Mouse (Mus musculus) hindbrain, embryonic 10.5 days (tissue): ENCODE data around the gene Sbk2. TPM values are rescaled to one million over a fixed set of nuclear protein-coding genes. Genes with fewer than 3 reads are reported as not detected.
A peak's percentile ranks its signal among the peaks of the same experiment; 100 is the strongest.
"Not testable (repeated sequence)": the region's sequence is repeated elsewhere in the genome, so short reads cannot be mapped to it uniquely, and the experiment has no call there.

Experiments
- DNase-seq: peaks from one replicate; pipeline ENCODE4 v3.0.0-alpha.2; 2017; ENCODE audit warnings: low spot score
- H3K27ac ChIP-seq: fragments of 300-500 bp; sonication (generic); 2 replicates; pipeline ENCODE4 v1.5.1; 2016; ENCODE audit warnings: mild to moderate bottlenecking, moderate library complexity
- H3K27me3 ChIP-seq: fragments of 300-500 bp; sonication (generic); 2 replicates; pipeline ENCODE4 v1.6.1; 2016; ENCODE audit warnings: mild to moderate bottlenecking; ENCODE audit not compliant: poor library complexity, insufficient read depth, severe bottlenecking
- H3K36me3 ChIP-seq: fragments of 300-500 bp; sonication (generic); 2 replicates; pipeline ENCODE4 v1.6.1; 2016; ENCODE audit warnings: mild to moderate bottlenecking, moderate library complexity
- H3K4me1 ChIP-seq: fragments of 300-500 bp; sonication (generic); replicated peaks from 2 replicates; pipeline ENCODE4 v1.6.1; 2016; ENCODE audit warnings: mild to moderate bottlenecking
- H3K4me3 ChIP-seq: fragments of 300-500 bp; sonication (generic); 2 replicates; pipeline ENCODE4 v1.5.1; 2016; ENCODE audit warnings: mild to moderate bottlenecking, moderate library complexity
- H3K9me3 ChIP-seq: fragments of 300-500 bp; sonication (generic); 2 replicates; pipeline ENCODE4 v1.6.1; 2016; ENCODE audit warnings: mild to moderate bottlenecking, moderate library complexity
- WGBS: fragments of 180-500 bp; shearing (Covaris S2); methylation state at CpG from one replicate; pipeline ENCODE4 v1.1.7; 2016; 5-methylcytosine and 5-hydroxymethylcytosine counted together
- polyA plus RNA-seq: library from polyadenylated mRNA; unstranded; fragments of >200 nt; fragmentation: Nextera tagmentation; extraction: Ambion mirVana; gene quantifications from 2 replicates; pipeline ENCODE4 v1.2.1, GENCODE M21; 2016

Sbk2 gene
- polyA plus RNA-seq: not detected in 2 replicates

- WGBS: 9% methylated on average over 10 of the region's 10 CpGs
- no peak within 1 kb of the TSS for H3K27ac ChIP-seq
- 0 out of 2 replicates have a peak, but pooled peaks cover 7% of the 10 kb centered on the region for H3K4me1 ChIP-seq
- H3K4me3 ChIP-seq: peak within 1 kb of the TSS; percentile 18; the same call in 1 of the 2 replicates
- H3K9me3 ChIP-seq: 0 out of 2 replicates have a peak, but pooled peaks cover under 1% of the 10 kb centered on the region
- peak; percentile 62 for DNase-seq
- H3K36me3 ChIP-seq: no peaks in the 10 kb centered on the region
- no peaks in the 10 kb centered on the region for H3K27me3 ChIP-seq
Observed at GRCm38 (mm10) chr7:4964272-4964671, at the start of gene Sbk2. TSS of gene Sbk2 (minus strand) at chr7:4964406.

DNA sequence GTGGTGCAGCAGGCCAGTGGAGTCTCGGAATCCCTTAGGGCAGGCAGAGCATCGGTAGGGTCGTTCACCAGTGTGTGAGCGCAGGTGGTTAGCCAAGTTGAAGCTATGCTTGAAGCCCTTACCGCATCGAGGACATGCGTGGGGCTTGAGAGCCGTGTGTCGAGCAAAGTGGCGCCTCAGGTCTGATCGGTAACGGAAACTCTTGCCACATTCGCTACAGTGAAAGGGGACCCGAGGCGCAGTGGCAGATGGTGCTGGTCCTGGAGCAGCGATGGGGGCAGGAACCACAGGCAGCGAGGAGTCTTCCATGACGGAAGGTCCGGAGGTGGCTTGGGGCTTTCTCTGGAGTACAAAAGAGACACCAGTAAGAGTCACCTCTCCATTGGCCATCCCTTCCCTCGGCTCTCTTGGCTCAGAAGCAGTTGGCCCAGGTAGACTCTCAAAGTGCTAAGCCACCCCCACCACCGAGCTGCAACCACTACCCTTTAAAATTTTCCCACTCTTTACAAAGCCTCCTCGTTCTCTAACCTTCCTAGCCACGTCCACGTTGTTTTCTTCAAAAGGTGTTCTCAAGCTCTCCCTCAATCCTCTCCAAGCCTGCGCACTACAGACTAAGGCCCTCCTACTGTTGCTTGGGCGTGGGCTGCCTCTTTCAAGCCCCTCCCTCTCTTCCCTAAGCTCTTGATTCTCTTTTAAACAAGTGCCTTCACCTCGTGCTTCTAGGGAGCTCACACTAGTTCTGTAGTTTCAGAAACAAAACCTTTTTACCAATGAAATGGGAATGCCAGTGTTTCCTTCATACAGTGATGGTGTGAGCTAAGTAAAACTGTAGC, 48.7 kb upstream of the Sbk2 start:
- peaks cover 63% of the 10 kb centered on the region for H3K36me3 ChIP-seq
- peaks cover 14% of the 10 kb centered on the region; the same call in 1 of the 2 replicates for H3K9me3 ChIP-seq
- no peaks in the 10 kb centered on the region for H3K27me3 ChIP-seq
- H3K27ac ChIP-seq: no peak overlapping the region
- peak overlapping the region; percentile 65 for H3K4me3 ChIP-seq
- no peak for DNase-seq
- H3K4me1 ChIP-seq: peaks cover 17% of the 10 kb centered on the region
- 92% methylated on average over 27 of the region's 27 CpGs for WGBS

DNA sequence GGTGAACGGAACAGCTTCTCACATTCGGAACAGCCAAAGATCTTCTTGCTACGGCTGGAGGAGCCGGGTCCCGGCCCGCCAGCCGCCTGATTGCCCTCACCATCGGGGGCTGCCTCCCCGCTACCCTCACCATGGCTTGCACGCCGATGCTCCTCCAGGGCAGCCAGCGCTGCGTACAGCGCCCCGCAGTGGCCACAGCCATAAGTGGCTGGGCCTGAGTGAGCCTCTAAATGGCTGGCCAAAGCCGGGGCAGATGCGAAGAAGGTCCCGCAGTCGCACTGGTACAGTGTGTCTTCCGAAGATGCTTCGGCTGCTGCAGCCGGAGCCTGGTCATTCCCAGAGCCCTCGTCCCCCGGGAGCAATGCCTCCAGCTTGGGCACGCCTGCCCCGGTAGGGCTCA, 44.0 kb upstream of the Sbk2 start:
- Histone ChIP-seq H3K4me1 (peaks cover 3% of the 10 kb centered on the region), H3K9me3 (peaks cover 17% of the 10 kb centered on the region; the same call in 1 of the 2 replicates), H3K36me3 (peaks cover 74% of the 10 kb centered on the region), H3K4me3 (0 out of 2 replicates have a peak overlapping the region, but pooled peaks have one; percentile 4), H3K27ac (no peak overlapping the region), H3K27me3 (no peaks in the 10 kb centered on the region)
- no peak for DNase-seq
- 96% methylated on average over 26 of the region's 26 CpGs for WGBS

DNA sequence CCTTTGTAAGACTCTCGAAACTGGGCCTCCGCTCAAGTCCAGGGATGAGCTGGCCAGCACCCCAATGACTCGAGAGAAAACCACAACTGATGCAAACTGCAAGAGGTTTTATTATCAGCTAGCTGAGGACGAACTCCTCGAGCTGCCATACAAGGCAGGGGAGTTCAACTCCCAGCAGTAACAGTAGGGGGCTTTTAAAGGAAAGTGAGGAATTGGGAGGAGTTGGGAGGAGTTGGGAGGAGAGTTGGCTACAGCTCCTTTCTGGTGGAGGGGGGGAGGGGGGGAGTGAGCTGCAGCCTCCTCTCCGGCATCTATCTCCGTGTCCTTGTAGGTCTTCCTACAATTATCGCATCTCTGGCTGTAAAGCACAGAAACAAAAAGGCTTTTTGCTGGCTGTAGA, 38.7 kb upstream of the Sbk2 start:
- peaks cover 11% of the 10 kb centered on the region; the same call in 1 of the 2 replicates for H3K9me3 ChIP-seq
- not testable (repeated sequence) for H3K27me3 ChIP-seq, H3K27ac ChIP-seq, H3K4me3 ChIP-seq, H3K4me1 ChIP-seq, DNase-seq
- 71% methylated on average over 8 of the region's 8 CpGs for WGBS
- H3K36me3 ChIP-seq: peaks cover 21% of the 10 kb centered on the region

- DNase-seq: no peak
- Histone ChIP-seq H3K9me3 (peaks cover 13% of the 10 kb centered on the region; the same call in 1 of the 2 replicates), H3K36me3 (no peaks in the 10 kb centered on the region), H3K27me3 (peaks cover 5% of the 10 kb centered on the region), H3K27ac (no peak overlapping the region), H3K4me1 (peaks cover 18% of the 10 kb centered on the region), H3K4me3 (no peak overlapping the region)
- WGBS: 79% methylated on average over 2 of the region's 2 CpGs
Observed at GRCm38 (mm10) chr7:4999876-5000275, 35.7 kb upstream of the Sbk2 start.

DNA sequence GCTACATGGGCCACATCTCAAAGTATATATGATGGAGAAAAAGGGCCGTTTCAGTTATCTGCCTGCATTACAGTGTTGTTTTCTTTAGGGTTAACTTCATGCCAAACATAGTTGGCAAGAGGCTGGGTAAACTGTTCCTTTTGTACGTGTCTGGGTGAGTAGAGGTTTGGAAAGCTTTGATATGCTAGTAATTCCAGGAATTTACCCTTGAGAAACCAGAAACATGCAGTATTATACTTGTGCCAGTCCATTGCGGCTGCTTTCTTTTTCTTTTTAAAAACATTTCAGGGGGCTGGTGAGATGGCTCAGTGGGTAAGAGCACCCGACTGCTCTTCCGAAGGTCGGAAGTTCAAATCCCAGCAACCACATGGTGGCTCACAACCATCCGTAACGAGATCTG, 32.7 kb upstream of the Sbk2 start:
- Histone ChIP-seq H3K4me3 (peak overlapping the region; percentile 89), H3K9me3 (peaks cover 20% of the 10 kb centered on the region; the same call in 1 of the 2 replicates), H3K27me3 (peaks cover 32% of the 10 kb centered on the region), H3K36me3 (peaks cover 27% of the 10 kb centered on the region), H3K27ac (0 out of 2 replicates have a peak overlapping the region, but pooled peaks have one; percentile 92), H3K4me1 (peaks cover 35% of the 10 kb centered on the region)
- DNase-seq: no peak
- WGBS: 70% methylated on average over 8 of the region's 8 CpGs

DNA sequence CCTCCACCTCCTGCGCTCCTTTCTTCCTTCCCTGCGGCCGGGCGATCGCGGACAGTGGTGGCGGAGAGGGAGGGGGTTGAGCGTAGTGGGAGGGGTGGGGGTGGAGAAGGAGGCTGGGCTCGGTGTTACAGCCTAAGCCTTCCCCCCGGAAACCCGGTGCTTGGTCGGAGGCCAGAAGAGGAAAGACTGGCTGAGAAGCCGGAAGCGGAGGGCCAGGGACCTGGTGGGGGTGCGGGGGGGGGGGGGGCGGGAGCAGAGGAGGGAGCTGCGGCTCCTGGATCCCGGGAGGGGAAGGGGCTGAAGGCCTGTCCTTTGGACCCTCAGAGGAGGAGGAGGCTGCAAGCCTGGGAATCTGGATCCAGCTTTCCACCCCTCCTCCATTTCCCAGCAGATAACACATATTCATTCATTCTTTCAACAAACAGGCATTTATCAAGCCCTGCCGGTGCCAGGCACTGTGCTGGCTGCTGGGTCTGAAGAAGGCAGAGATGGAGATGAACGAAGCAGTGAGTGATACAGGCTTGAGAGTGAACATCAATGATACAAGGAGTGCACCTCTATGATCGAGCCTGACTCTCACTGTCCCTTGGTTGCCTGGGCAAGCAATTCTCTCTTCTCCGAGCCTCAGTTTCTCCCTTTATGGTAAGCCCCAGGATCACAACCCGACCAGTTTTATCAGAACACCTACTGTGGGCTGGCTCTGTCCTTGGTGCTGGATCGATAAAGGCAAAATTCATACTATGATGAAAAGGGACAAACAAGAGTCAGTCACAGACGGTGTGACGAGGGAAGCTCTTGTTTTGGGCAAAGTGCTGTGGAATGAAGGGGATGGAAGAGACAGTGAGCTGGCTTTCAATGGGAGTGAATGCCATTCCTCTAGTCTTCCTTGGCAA, 32.0 kb upstream of the Sbk2 start, which contains the start of gene Zfp579:
TSS of gene Zfp579 (minus strand) at position 156 of the 893 bp plus-strand sequence.
- Histone ChIP-seq H3K9me3 (peaks cover 22% of the 10 kb centered on the region; the same call in 1 of the 2 replicates), H3K36me3 (peaks cover 34% of the 10 kb centered on the region), H3K4me1 (peaks cover 35% of the 10 kb centered on the region), H3K27ac (peak within 1 kb of the TSS; percentile 92), H3K4me3 (peak within 1 kb of the TSS; percentile 89), H3K27me3 (peaks cover 32% of the 10 kb centered on the region)
- peak; percentile 95 for DNase-seq
- 4% methylated on average over 22 of the region's 26 CpGs for WGBS

DNA sequence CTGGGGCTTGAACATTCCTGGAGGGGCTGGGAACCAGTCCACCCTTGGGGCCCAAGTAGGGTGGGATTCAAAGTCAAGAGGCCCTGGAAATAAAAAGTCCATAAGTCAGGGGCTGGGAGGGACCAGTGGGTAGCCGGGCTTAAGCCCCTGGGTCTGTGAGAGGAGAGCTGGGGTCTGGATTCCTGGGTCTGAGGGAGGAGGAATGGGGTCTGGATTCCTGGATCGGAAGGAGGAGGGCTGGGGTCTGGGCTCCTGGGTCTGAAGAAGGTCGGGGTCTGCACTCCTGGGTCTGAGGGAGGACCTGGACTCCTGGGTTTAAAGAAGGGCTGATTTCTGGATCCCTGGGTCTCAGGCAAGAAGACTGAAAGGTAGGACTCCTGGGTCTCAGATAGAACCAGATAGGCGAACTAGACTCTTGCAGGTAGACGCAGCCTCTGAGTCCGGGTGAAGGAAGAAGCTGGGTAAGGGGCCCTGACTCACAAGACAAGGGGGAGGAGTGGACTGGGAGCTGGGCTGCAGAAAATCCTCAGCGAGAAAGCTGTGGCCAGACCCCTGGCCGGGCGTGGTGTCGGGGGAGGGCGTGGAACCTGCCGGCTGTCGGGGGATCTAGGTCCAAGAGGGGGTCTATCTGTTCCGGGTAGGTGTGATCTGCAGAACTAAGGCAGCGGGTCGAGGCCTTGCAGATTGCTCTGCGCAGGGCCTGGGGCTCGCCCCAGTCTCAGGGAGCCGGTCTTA, 31.2 kb upstream of the Sbk2 start:
- Histone ChIP-seq H3K36me3 (peaks cover 42% of the 10 kb centered on the region), H3K4me3 (peak overlapping the region; percentile 89), H3K27me3 (peaks cover 34% of the 10 kb centered on the region), H3K4me1 (peaks cover 35% of the 10 kb centered on the region), H3K9me3 (peaks cover 30% of the 10 kb centered on the region; the same call in 1 of the 2 replicates), H3K27ac (peak overlapping the region; percentile 92)
- 7% methylated on average over 19 of the region's 19 CpGs for WGBS
- DNase-seq: no peak

DNA sequence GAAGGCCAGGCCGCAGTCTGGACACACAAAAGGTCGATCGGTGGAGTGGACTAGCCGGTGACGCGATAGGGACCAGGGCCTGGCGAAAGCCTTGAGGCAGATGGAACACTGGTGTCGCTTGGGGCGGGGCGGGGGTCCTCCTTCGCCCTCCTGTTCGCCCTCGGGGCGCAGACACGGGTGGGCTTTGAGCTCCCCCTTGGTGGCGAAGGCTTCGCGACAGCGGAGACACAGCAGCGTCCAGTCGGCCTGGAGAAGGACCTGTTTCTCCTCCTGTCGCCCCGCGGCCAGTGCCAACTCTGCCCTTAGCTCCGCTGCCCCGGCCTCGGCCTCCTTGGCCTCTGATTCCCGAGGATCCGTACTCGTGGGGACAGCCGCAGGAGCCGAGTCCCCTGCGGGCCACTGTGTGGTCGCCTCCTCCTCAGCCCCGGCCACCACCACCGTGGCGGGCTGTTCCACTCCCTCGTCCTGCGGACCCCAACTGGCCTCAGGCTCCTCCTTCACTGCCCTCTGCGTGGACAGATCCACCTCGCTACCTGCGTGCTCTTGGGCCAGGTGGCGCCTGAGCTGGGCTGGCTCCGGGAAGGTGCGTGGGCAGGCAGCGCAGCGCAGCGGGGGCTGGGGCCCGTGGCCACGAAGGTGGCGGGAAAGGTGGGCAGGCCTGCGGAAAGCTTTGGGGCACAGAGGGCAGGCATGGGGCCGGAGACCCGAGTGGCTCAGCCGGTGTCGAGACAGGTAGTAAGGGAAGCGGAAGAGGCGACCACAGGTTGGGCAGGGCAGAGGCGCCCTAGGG, 30.0 kb upstream of the Sbk2 start:
- Histone ChIP-seq H3K36me3 (peaks cover 42% of the 10 kb centered on the region), H3K27ac (0 out of 2 replicates have a peak overlapping the region, but pooled peaks have one; percentile 9), H3K4me1 (peaks cover 35% of the 10 kb centered on the region), H3K4me3 (peak overlapping the region; percentile 89), H3K9me3 (peaks cover 33% of the 10 kb centered on the region; the same call in 1 of the 2 replicates), H3K27me3 (peaks cover 35% of the 10 kb centered on the region)
- DNase-seq: no peak
- 45% methylated on average over 59 of the region's 59 CpGs for WGBS

GRCm38 (mm10) chr7:4993347-4993998, 29.3 kb upstream of the Sbk2 start:
- 34% methylated on average over 55 of the region's 55 CpGs for WGBS
- Histone ChIP-seq H3K9me3 (peaks cover 33% of the 10 kb centered on the region; the same call in 1 of the 2 replicates), H3K4me3 (peak overlapping the region; percentile 89), H3K36me3 (peaks cover 42% of the 10 kb centered on the region), H3K27ac (no peak overlapping the region), H3K4me1 (peaks cover 35% of the 10 kb centered on the region), H3K27me3 (peaks cover 35% of the 10 kb centered on the region)
- DNase-seq: no peak

DNA sequence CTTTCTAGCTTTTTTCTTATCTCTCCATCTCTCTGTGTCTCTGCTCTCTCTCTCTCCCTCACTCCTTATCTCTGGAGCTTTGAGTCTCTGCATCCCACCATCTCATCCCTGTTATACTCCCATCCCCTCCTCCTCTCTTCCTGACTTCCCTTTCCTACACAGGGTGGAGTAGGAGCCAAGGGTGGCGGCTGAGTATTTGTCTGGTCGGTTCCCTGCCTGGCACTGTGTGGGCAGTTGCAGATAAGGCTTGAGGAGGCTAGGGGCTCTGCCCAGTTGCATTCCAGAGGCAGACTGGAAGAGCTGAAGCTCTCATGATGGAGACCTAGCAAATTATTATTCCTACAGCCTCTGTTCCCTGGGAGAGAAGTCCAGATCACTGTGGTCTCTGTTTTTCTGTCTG, 24.0 kb upstream of the Sbk2 start:
- Histone ChIP-seq H3K9me3 (peaks cover 14% of the 10 kb centered on the region; the same call in 1 of the 2 replicates), H3K4me3 (no peak overlapping the region), H3K36me3 (peaks cover 28% of the 10 kb centered on the region), H3K4me1 (peaks cover under 1% of the 10 kb centered on the region), H3K27ac (no peak overlapping the region), H3K27me3 (peaks cover 14% of the 10 kb centered on the region)
- WGBS: 63% methylated on average over 2 of the region's 2 CpGs
- DNase-seq: no peak
